Mouse (Mus musculus) CH12.LX (cell line): ENCODE measurements at regions not wholly inside any gene's neighbourhood (a gene's known extent, or its start where the extent isn't known, plus 50 kb on each side); places are given as distances from the start of the nearest gene placed in this dataset.

ENCODE experiments used
- DNase-seq: peaks from one replicate; pipeline ENCODE4 v3.0.0-alpha.2; 2013; ENCODE audit errors: extremely low read depth
- H3K27ac ChIP-seq: 2 replicates; pipeline ENCODE4 v1.5.1; 2012; ENCODE audit warnings: low read depth, mild to moderate bottlenecking, control low read depth, moderate library complexity; ENCODE audit not compliant: insufficient read depth
- H3K27me3 ChIP-seq: replicated peaks from 2 replicates; pipeline ENCODE3; 2012; ENCODE audit warnings: inconsistent platforms
- H3K36me3 ChIP-seq, 2 experiments: replicated peaks in 1 of 2; 2 replicates each; pipeline versions ENCODE3 to v1.6.1; 2012; ENCODE audit warnings: inconsistent platforms in 1 of 2, low read length in 1 of 2, mild to moderate bottlenecking in 1 of 2, mixed read lengths in 1 of 2, moderate library complexity in 1 of 2; ENCODE audit not compliant: control insufficient read depth in 1 of 2, insufficient read depth in 1 of 2
- H3K4me1 ChIP-seq, 2 experiments: 2 replicates each; pipeline ENCODE4 v1.6.1; 2012; ENCODE audit warnings: inconsistent platforms in 1 of 2, moderate library complexity in 1 of 2; ENCODE audit not compliant: insufficient read depth in 2 of 2, control insufficient read depth in 1 of 2
- H3K4me2 ChIP-seq: 2 replicates; pipeline ENCODE4 v1.6.1; 2012; ENCODE audit warnings: low read depth, mild to moderate bottlenecking, control low read depth; ENCODE audit not compliant: poor library complexity, insufficient read depth, severe bottlenecking
- H3K4me3 ChIP-seq, 3 experiments: fragments of 150-350 bp in 1 of 3; sonication (generic) in 1 of 3; replicated peaks in 1 of 3; 2 replicates each; pipeline versions ENCODE3 to v1.5.1; 2011 to 2012; ENCODE audit warnings: low read depth in 2 of 3, low read length in 2 of 3, mild to moderate bottlenecking in 2 of 3, moderate library complexity in 2 of 3, control low read depth in 1 of 3, improper control_type of control experiment in 1 of 3, inconsistent platforms in 1 of 3, mixed read lengths in 1 of 3; ENCODE audit not compliant: poor library complexity in 1 of 3
- H3K79me2 ChIP-seq: replicated peaks from 2 replicates; pipeline ENCODE4 v1.6.1; 2012; ENCODE audit warnings: mild to moderate bottlenecking, moderate library complexity; ENCODE audit not compliant: control insufficient read depth, poor library complexity, insufficient read depth, severe bottlenecking; ENCODE audit errors: extremely low read depth
- H3K9ac ChIP-seq: 2 replicates; pipeline ENCODE4 v1.6.1; 2012; ENCODE audit warnings: low read depth, mild to moderate bottlenecking, control low read depth, moderate library complexity; ENCODE audit not compliant: insufficient read depth
- H3K9me3 ChIP-seq: replicated peaks from 2 replicates; pipeline ENCODE3; 2012; ENCODE audit warnings: low read length, inconsistent platforms, mixed read lengths
- BHLHE40 ChIP-seq: IDR thresholded peaks from 2 replicates; pipeline ENCODE4 v1.6.1; 2011; ENCODE audit warnings: mild to moderate bottlenecking, low read depth, low read length, improper control_type of control experiment
- CHD2 ChIP-seq: IDR thresholded peaks from 2 replicates; pipeline ENCODE4 v1.6.1; 2011; ENCODE audit warnings: low read length, improper control_type of control experiment
- CTCF ChIP-seq, 2 experiments: IDR thresholded peaks in 1 of 2; conservative IDR thresholded peaks in 1 of 2; 2 replicates each; pipeline ENCODE4 v1.5.1; 2011 to 2012; ENCODE audit warnings: low read depth in 2 of 2, low read length in 2 of 2, improper control_type of control experiment in 1 of 2, inconsistent platforms in 1 of 2, mild to moderate bottlenecking in 1 of 2, moderate library complexity in 1 of 2
- ELF1 ChIP-seq: IDR thresholded peaks from 2 replicates; pipeline ENCODE4 v1.6.1; 2014; ENCODE audit warnings: low read depth, mild to moderate bottlenecking, inconsistent platforms, low read length, improper control_type of control experiment
- ETS1 ChIP-seq: conservative IDR thresholded peaks from 2 replicates; pipeline ENCODE4 v1.6.1; 2012; ENCODE audit warnings: low read depth, mild to moderate bottlenecking, inconsistent platforms, low read length, improper control_type of control experiment, moderate library complexity
- GABPA ChIP-seq: IDR thresholded peaks from 2 replicates; pipeline ENCODE4 v1.6.1; 2012; ENCODE audit warnings: low read depth, low read length, improper control_type of control experiment, inconsistent platforms; ENCODE audit not compliant: insufficient replicate concordance
- JUN ChIP-seq: IDR thresholded peaks from 2 replicates; pipeline ENCODE4 v1.6.1; 2011; ENCODE audit warnings: low read depth, mild to moderate bottlenecking, low read length, improper control_type of control experiment, moderate library complexity; ENCODE audit not compliant: insufficient read depth
- MAX ChIP-seq: IDR thresholded peaks from 2 replicates; pipeline ENCODE4 v1.6.1; 2011; ENCODE audit warnings: low read length, improper control_type of control experiment
- MAZ ChIP-seq: IDR thresholded peaks from 2 replicates; pipeline ENCODE4 v1.6.1; 2012; ENCODE audit warnings: low read depth, mild to moderate bottlenecking, inconsistent platforms, low read length, improper control_type of control experiment, moderate library complexity
- MEF2A ChIP-seq: IDR thresholded peaks from 2 replicates; pipeline ENCODE4 v1.6.1; 2014; ENCODE audit warnings: low read depth, mild to moderate bottlenecking, inconsistent platforms, low read length, improper control_type of control experiment, borderline replicate concordance
- MYC ChIP-seq: IDR thresholded peaks from 2 replicates; pipeline ENCODE4 v1.6.1; 2011; ENCODE audit warnings: low read depth, mild to moderate bottlenecking, improper control_type of control experiment, low read length
- POLR2A ChIP-seq: IDR thresholded peaks from 2 replicates; pipeline ENCODE4 v1.6.1; 2011; ENCODE audit warnings: low read depth, mild to moderate bottlenecking, improper control_type of control experiment, low read length
- POLR2AphosphoS2 ChIP-seq: IDR thresholded peaks from 2 replicates; pipeline ENCODE4 v1.6.1; 2011; ENCODE audit warnings: low read depth, low read length, improper control_type of control experiment
- RCOR1 ChIP-seq: conservative IDR thresholded peaks from 2 replicates; pipeline ENCODE4 v1.6.1; 2012; ENCODE audit warnings: low read depth, mild to moderate bottlenecking, inconsistent platforms, low read length, improper control_type of control experiment
- SIN3A ChIP-seq: IDR thresholded peaks from 2 replicates; pipeline ENCODE4 v1.6.1; 2012; ENCODE audit warnings: low read length, improper control_type of control experiment, inconsistent platforms
- TBP ChIP-seq: conservative IDR thresholded peaks from 2 replicates; pipeline ENCODE4 v1.6.1; 2011; ENCODE audit warnings: low read depth, low read length, improper control_type of control experiment
- UBTF ChIP-seq: IDR thresholded peaks from 2 replicates; pipeline ENCODE4 v1.6.1; 2012; ENCODE audit warnings: low read depth, mild to moderate bottlenecking, inconsistent platforms, low read length, improper control_type of control experiment, moderate library complexity
- USF2 ChIP-seq: conservative IDR thresholded peaks from 2 replicates; pipeline ENCODE4 v1.6.1; 2011; ENCODE audit warnings: low read depth, low read length, improper control_type of control experiment
- ZC3H11A ChIP-seq: IDR thresholded peaks from 2 replicates; pipeline ENCODE4 v1.6.1; 2012; ENCODE audit warnings: low read depth, mild to moderate bottlenecking, inconsistent platforms, low read length, improper control_type of control experiment
- ZMIZ1 ChIP-seq: IDR thresholded peaks from 2 replicates; pipeline ENCODE4 v1.6.1; 2012; ENCODE audit warnings: low read depth, mild to moderate bottlenecking, inconsistent platforms, low read length, improper control_type of control experiment
- dilution Hi-C: fragments of 300-500 bp; cut with MboI; formaldehyde crosslinking; loops from 2 replicates; pipeline ENCODE4 v1.14.3; 2020; ENCODE audit warnings: low sequenced_read_pairs; ENCODE audit not compliant: extremely low pct_unique_long_range_greater_than_20kb, extremely low pct_ligation_motif_present
- in situ Hi-C: fragments of 300-500 bp; cut with MboI; formaldehyde crosslinking; loops from 3 replicates; pipeline ENCODE4 v1.14.3; 2019; ENCODE audit warnings: low sequenced_read_pairs, low pct_ligation_motif_present, low pct_unique_long_range_greater_than_20kb, mixed read lengths

GRCm38 (mm10) chr9:52836151-52836630, 156.6 kb upstream of the AI593442 start:
- dilution Hi-C loops, result no loop called here
- Histone ChIP-seq H3K9me3 (no peaks in the 10 kb centered on the region), H3K4me3 (no peak overlapping the region), H3K27ac (no peak overlapping the region), H3K4me1 (no peaks in the 10 kb centered on the region), H3K27me3 (no peaks in the 10 kb centered on the region), H3K4me2 (no peak overlapping the region), H3K36me3 (no peaks in the 10 kb centered on the region), H3K9ac (no peak overlapping the region), H3K79me2 (no peaks in the 10 kb centered on the region)
- in situ Hi-C loops, result no loop called here
- no peak for DNase-seq
- TF ChIP-seq RCOR1 (no peak), TBP (no peak), UBTF (no peak), CHD2 (no peak), MAX (no peak), BHLHE40 (no peak), CTCF (conservative IDR thresholded peaks at IDR 0.05 in 1 of 2, IDR thresholded peaks at IDR 0.05 in 1 of 2; ENCODE audit: low read depth in 2 of 2, low read length in 2 of 2) (no peak), ELF1 (no peak), ETS1 (no peak), GABPA (no peak), USF2 (no peak), MAZ (no peak), ZMIZ1 (no peak), SIN3A (no peak), MYC (no peak), ZC3H11A (no peak), JUN (no peak)

DNA sequence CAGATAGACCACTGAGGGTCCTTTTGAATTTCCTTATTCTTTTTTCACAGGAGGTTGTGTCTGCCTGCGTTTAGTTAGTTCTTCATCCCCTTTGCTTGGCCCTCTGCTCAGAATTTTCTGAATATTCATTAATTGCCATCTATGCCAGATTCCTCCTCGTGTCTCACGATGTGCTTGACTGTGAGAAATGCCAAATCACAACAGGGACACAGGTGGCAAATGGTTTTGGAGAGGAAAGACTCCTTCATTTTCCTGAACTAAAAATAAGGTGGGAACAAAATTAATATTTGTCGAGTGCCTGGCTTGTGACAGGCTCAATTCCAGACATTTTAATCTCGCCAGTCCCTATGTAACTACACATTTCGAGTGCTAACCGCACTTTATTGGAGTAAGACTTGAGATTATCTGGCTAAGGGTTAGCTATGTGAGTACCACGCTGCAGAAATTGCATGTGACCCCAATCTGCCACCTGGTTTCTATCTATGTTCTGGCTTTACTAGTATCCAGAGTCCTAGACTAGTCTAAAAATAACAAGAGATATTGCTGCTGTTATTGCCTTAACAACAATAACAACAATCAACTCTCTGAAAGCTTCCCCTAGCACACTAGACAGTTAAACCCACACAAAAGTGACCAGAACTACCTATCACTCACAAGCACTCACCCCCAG, 156.0 kb upstream of the AI593442 start:
- Histone ChIP-seq H3K4me3 (no peak overlapping the region), H3K27me3 (no peaks in the 10 kb centered on the region), H3K4me2 (no peak overlapping the region), H3K36me3 (no peaks in the 10 kb centered on the region), H3K27ac (no peak overlapping the region), H3K9ac (no peak overlapping the region), H3K4me1 (no peaks in the 10 kb centered on the region), H3K79me2 (no peaks in the 10 kb centered on the region), H3K9me3 (no peaks in the 10 kb centered on the region)
- TF ChIP-seq POLR2A (no peak), POLR2AphosphoS2 (no peak), ZMIZ1 (no peak), MEF2A (no peak)
- dilution Hi-C loops (no loop called here), in situ Hi-C loops (no loop called here)
- no peak for DNase-seq
